Mouse (Mus musculus) cortical plate, adult 2 months (tissue): ENCODE measurements at regions not wholly inside any gene's neighbourhood (a gene's known extent, or its start where the extent isn't known, plus 50 kb on each side); places are given as distances from the start of the nearest gene placed in this dataset.

Experiments used
- CTCF ChIP-seq: fragments of 200-500 bp; IDR thresholded peaks from 2 replicates; pipeline ENCODE4 v1.5.1; 2011; ENCODE audit warnings: mild to moderate bottlenecking, control low read depth, low read length; ENCODE audit not compliant: insufficient read depth; ENCODE audit errors: extremely low read depth
- POLR2A ChIP-seq: fragments of 200-500 bp; IDR thresholded peaks from 2 replicates; pipeline ENCODE4 v1.6.1; 2011; ENCODE audit warnings: mild to moderate bottlenecking, low read length, control low read depth; ENCODE audit not compliant: insufficient read depth; ENCODE audit errors: extremely low read depth

GRCm38 (mm10) chr11:52567945-52568687 is 171.9 kb downstream of the 9530068E07Rik start:
- TF ChIP-seq CTCF (no peak), POLR2A (no peak)
